Mouse (Mus musculus): ENCODE results near the gene Tsacc.
"Not testable (repeated sequence)": the region's sequence is repeated elsewhere in the genome, so short reads cannot be mapped to it uniquely, and the experiment has no call there.

Gene Tsacc

DNA sequence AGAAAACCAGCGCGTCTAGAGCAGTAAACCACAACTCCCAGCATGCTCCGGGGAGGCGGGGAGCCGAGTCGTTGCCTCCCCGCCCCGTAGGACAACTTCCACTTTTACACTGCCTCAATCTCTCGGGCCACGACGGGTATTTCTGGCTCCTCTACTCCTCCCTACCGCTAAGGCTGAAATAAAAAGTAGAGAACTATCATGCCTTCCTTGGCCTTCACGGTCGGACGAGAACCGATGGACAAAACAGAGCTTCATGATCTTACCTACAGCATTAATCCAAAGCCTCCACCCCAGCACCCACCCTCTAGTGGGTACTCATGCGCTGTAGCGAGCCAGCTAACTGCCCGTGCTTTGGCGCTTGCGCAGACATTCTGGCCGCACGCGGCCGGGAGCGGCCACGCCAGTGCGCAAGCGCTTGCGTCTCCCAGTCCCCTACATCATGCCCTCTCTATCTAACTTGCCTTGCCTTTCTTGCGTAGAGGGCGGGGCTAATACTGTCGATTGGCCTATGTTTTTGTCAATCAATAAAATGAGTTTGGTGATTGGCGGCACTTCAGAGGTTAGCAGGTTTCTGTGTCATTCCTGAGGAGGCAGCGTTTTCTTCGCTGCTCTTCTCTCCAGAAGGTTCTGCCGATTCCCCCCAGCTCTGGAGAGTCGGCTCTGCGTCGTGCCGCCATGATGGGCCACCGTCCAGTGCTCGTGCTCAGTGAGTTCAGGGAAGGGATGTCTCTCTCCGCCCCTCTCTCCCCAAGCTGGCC is at the start of gene Tsacc, which contains the start of gene Cct3:
Gene Tsacc, minus strand, starts transcription at position 439 of the 758 bp plus-strand sequence.
Gene Cct3, plus strand, starts transcription at position 556 of the 758 bp plus-strand sequence.
- DNase-seq (ENCODE audit: low read depth, low spot score): peak; percentile 100

DNA sequence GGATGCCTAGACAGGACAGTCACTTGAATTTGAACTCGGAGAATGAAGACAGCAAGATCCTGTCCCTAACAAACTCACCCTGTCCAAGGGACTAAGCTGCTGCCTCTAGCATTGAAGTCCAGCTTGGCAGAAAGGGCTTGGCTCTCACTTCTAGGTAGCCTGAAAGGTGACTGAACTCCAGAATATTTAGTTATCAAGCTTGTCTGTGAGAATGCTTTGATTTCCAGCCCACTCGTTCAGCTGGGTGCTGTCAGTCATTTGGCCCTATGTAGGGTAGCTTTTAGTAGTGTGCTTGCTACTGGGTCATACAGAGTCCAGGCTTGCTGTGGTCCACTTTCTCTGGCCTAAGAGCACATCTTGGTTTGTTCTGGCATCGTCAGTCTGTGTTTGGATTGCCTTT is 42.2 kb upstream of the Tsacc start:
- DNase-seq (ENCODE audit: low read depth, low spot score): no peak

DNA sequence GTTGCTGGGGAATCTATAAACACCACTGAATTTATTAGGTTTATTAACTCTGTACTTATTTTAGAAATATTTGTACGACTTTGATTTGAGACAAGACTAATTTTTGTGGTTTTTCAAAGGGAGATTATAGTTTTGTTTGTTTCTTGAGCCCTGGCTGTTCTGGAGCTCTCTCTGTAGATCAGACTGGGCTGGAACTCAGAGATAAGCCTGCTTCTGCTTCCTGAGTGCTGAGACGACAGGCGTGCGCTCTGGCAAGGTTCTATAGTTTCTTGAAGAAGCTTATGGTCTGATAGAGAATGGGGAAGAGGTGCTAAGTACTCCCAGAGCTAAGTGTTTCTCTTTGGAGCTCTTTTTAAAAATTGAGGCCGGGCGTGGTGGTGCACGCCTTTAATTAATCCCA is 41.5 kb upstream of the Tsacc start:
- no peak for DNase-seq (ENCODE audit: low read depth, low spot score)

DNA sequence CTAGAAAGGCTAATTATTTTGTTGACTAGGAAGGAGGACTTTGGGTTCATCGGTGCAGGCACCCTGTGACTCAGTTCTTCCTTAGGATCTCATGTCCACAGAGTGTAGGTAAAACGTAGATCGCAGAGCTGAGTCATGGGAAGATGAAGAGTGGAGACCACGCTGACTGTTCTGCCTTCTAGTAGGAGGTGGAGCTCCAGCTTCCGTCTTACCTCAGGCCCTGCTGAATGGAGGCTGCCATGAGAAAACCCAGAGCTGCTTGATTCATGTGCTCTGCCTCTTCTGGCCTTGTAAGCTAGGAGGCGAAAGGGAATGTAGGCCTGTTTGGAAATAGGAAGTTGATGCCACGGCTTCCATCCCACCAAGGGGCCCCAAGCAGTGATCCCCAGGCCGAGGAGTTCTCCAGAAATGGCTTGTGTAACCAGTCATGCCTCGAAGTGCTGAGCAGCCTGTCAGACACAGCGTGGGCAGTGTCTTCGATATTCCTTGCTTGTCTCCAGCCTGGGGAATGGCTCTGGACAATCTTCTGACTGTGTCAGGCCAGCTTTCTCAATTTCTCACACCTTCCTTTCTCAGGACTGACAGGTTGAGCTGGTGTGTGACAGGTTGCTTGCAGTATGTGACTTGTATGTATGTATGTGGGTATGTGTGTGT is 40.7 kb upstream of the Tsacc start:
- DNase-seq (ENCODE audit: low read depth, low spot score): no peak

DNA sequence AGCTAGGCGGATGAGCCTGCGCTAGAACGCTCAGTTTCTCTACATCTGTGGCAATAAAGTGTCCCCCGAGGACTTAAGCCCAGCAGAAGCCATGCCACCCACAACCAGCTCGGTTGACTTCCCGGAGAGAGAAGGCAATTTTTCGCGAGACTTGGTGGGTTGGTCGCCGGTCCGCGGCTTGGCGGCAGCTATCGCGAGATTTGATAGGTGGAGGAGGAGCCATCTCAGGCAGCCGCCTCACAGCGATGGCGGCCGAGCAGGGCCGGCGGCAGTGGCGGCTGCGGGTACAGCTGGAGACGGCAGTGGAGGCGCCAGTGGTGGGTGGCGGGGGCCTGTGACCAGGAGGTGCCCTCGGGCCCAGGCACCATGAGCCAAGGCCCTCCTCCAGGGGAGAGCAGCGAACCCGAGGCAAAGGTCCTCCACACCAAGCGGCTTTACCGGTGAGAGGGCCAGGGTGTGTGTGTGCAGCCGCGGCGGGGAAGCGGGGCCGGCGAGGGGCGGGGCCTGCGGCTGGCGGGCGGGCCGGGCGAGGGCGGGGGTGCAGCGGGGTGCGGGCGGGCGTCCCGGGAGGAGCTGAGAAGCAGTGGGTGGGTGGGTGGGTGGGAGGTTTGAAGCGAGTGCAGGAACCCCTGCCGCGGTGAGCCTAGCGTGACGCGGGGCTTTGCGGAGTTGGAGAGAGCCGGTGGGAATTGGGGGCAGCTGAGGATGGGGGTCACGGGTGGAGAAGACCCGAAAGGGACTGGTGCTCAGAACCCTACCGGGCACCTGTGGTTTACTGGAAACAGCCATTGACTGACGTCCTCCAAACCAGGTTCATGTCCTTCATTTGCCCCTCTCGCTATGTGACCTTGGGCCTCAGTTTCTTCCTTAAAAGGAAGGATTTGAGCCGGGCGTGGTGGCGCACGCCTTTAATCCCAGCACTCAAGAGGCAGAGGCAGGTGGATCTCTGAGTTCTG is 39.5 kb upstream of the Tsacc start, which contains the start of the genes Tmem79 and Smg5:
Gene Tmem79, minus strand, starts transcription at position 91 of the 956 bp plus-strand sequence.
Gene Smg5, plus strand, starts transcription at position 203 of the 956 bp plus-strand sequence.
- peak; percentile 92 for DNase-seq (ENCODE audit: low read depth, low spot score)

DNA sequence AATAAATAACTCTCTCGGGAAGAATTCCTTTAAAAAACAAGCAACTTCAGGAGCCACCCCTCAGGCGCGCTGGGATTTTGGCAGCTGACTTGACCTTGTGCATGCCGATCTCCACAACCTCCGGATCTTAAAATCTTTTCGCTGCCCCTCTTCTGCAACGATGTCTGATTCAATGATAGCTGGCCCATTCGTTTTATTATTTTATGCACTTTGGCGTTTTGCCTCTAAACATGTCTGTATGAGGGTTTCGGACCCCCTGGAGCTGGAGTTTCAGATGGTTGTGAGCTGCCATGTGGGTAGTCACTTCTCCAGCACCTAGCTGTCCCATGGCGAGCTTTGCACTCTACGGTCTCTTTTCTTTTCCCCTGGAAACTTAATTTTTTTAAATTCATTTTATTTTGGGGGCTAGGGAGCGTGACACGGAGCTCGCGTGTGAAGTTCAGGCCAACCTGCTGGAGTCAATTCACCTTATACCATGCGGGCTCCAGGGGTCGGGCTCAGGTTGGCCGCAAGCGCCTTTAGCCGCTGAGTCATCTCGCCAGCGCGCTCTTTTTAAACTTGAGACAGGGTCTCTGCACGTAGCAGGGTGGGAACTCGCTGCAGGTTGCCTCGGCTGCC is 38.7 kb upstream of the Tsacc start:
- DNase-seq (ENCODE audit: low read depth, low spot score): no peak

DNA sequence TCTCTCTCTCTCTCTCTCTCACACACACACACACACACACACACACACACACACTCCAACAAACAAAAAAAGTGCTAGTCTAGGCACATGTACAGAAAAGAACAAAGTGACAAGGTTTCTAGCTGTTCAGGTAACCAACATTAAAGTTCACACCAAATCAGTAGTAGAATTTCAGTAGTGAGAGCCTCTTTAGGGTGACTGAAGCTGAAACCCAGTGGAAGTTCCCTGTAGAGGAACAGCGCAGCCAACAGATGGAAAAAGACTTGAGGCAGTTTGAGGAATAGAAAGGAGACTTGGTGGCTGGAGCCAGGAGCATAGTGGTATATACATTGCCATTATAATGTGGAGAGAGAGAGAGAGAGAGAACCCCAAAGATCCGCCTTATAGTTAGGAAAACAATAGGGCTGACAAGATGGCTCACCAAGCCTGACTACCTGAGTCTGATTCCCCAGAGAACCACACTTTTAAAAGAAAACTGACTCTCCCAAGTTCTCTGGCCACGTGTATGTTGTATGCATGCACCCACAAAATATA is 38.2 kb upstream of the Tsacc start:
- no peak for DNase-seq (ENCODE audit: low read depth, low spot score)

DNA sequence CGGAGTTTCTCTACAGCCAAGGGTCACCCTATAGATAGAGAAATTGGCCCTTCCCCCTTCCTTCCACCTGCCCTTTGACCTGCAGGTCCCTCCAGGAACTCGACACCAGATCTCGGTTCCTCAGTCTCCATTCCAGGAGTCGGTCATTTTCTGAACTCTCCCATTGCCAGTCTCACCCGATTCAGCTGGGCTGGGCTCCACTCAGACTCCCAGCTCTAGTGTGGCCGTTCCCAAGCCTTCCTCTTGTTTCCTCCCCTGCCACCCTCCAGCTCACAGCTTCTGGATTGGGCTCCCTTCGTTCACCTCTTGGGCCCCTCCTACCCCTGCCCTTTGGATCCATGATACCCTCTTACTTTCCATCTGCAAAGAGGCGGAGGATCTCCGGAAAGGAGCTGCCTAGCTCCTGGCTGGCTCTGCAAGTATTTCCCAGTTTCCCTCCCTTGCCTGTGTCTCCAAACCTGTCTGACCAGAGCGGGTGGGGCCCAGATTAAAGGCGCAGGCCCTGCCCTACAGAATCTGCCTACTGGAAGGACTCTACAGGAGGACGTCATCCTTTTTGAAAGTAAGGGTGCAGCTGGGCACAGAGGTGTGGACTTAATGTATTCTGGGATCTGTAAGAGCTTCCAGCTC is 37.3 kb upstream of the Tsacc start:
- DNase-seq (ENCODE audit: low read depth, low spot score): no peak

DNA sequence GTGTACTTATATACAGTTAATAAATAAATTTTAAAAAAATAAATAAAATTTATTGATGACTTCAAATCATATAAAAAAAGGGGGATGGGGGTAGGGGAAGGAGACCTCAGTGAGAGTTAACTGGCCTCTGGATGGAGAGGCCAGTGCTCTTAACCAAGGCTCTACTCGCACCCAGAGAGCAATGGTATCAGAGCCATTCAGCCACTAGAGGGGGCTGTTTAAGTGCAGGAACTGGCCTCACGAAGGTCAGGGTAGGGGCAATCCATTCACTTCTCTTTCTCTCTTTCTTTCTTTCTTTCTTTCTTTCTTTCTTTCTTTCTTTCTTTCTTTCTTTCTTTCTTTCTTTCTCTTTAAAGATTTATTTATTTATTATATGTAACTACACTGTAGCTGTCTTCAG is 34.5 kb upstream of the Tsacc start:
- DNase-seq (ENCODE audit: low read depth, low spot score): no peak

DNA sequence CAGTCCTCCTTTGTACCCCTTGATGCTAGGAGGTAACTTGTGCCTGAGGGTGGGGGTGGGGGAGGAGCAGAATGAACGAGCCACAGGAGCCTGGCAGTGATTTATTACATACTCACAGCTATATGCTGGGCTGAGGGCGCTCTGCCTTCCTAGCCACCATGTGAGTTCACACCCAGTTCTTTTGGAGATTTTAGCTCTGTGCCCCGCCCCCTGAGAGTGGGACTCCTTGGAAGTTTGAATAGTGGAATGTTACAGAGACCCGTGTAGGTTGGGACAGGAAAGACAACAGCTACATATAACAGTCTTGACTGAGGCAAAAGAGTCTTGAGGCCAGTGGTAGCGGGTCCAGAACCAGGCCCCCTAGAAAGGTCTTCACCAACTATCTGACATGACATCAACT is 32.2 kb upstream of the Tsacc start:
- DNase-seq (ENCODE audit: low read depth, low spot score): no peak

DNA sequence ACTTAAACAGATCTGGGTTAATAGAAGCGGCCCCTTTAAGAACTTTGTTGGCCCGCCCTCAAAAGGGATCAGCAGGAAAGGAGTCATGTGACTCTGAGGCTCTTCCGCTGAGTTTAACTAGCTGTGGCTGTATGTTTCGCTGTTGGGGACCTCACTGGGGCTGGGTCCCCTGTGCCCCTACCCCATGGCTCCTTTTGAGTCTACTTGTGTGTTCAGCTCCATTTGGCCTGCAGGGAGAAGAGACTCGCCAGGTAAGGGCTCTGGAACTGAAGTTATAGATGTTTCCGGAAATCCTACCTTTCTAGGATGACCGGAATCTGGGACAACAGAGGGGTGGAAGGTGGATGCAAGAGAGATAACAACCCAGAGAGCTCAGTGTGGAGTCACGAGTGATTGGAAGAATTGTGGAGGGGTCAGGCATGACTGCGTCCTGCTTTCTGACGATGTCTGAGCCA is 28.2 kb upstream of the Tsacc start, which contains the start of gene Glmp:
Gene Glmp, plus strand, starts transcription at position 73 of the 455 bp plus-strand sequence.
- DNase-seq (ENCODE audit: low read depth, low spot score): peak; percentile 65

DNA sequence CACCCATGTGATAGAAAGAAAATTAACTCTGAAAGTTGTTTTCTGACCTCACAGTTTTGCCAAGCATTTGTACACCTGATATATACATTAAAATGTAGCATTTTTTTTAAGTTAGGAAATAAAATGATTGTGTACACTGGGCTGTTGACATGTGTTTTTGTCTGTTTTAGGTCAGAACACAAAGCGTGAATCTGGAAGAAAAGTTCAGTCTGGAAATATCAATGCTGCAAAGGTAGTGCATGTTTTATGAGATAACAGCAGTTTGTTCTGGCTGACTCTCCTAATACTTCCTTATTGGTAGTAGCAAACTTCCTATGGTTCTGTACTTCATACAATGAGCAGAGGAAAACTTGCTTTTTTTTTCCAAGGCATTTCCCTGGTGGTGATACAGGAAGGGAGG is 2.4 kb upstream of the Tsacc start:
- DNase-seq (ENCODE audit: low read depth, low spot score): no peak

DNA sequence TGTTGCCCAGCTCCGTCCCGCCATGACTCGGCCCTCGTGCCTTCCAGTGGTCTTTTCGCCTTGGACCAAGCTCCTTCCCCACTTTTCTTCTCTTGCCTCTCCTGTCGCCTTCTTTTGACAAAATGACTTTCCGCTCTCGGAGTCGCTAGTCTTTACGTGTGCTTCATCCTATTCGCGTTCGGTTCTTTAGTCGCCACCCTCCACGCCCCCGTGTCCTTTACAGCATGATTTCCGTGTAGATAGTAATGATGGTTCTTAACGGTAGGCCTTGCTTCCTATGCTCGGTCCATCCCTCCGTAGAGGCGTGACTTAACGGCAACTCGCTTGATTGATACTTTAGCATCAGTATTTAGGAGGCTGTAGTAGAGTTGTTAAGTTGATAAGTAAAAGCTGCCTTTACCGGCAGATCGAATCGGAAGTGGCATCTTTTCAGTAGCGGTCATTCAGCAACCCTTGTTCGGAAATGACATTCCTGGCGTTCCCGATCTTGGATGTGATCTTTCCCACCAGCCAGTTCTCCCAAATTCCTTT is 587 bp upstream of the Tsacc start:
- DNase-seq (ENCODE audit: low read depth, low spot score): peak; percentile 83

DNA sequence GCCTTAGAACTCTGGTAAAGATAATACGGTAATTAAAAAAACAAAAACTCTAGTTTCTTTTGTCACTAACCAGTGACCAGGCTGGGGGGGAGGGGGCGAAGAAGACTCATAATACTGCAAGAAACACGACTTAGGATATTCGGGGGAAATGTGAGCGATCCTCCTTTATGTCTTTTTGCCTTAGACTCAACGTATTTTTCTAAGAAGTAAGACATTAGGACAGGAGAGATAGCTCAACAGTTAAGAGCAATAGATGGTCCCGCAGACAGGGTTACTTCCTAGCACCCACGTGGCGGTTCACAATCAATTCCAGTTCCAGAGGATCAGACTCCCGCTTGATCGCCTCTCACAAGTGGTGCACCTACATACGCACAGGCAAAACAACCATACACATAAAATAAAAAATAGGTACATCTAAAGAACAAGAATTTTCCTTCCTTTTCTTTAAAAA is 664 bp downstream of the Tsacc start:
- DNase-seq (ENCODE audit: low read depth, low spot score): no peak

DNA sequence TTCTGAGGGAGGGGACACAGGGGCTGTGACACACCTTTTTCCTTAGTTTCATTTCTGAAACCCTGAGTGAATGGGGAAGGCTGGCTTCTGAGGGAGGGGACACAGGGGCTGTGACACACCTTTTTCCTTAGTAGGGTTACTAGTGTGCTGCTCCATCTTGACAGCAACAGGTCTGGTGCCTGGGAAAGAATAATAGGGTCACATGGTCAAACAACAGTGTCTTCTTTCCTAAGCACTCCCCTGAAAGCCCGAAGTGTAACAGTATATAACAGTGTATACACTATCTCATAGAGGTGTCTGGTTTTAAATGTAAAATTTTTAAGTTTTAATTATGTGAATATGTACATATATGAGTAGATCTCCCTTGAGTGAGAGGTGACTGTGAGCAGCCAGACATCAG is 1.5 kb downstream of the Tsacc start:
- not testable (repeated sequence) for DNase-seq (ENCODE audit: low read depth, low spot score)

DNA sequence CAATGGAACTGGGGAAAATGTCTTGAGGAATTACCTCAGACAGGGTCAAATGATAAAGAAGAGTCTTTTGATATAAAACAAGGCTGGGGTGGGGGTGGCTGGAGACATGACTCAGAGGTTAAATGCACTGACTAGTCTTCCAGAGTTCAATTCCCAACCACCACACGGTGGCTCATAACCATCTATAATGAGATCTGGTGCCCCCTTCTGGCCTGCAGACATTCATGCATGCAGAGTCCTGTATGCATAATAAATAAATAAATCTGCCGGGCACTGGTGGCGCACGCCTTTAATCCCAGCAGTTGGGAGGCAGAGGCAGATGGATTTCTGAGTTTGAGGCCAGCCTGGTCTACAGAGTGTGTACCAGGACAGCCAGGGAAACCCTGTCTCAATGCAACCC is 4.8 kb downstream of the Tsacc start:
- DNase-seq (ENCODE audit: low read depth, low spot score): no peak

DNA sequence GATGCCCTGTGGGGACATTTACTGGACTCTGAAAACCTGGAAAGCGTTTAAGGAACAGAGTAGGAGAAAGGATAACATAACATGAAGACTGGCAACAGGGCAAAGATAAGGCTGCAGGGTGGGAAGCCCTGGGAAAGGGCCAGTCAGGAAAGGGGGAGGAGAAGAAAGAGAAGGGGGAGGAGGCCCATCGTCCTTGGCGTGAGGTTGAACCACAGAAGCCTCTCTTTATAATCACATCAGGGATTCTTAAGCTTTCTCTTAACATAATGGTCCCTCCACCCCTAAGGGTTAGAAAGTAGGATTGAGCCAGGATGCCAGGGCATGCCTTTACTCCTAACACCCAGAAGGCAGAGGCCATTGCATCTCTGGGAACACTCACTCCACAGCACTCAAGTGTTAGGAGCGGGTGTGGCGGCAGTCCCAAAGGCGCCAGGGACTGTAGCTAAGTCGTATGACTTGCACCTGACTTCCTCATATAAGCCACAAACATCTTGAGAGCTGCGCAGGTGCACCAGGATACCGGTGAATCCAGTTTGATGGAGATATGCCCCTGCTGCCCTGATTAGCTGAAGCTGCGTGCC is 8.6 kb downstream of the Tsacc start:
- not testable (repeated sequence) for DNase-seq (ENCODE audit: low read depth, low spot score)

DNA sequence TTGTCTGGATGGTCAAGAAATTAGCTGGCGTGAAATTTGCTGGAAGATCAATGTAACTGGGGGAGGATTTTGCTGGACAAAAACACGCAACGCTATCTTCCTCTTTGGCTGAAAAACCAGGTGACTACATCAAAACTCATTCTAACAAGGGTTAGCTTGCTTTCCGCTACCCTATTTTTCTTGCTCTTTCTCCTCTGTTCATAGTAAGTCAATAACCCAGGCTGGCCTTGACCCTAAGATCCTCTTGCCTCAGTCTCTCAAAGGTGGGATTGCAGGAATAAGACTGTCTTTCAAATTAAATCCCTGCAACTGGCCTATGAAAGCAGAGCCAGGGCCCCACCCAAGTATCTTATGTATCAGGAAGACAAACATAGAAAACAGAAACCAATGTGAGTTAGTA is 9.7 kb downstream of the Tsacc start, which contains the start of gene Gm38392:
Gene Gm38392, minus strand, starts transcription at position 101 of the 400 bp plus-strand sequence.
- no peak for DNase-seq (ENCODE audit: low read depth, low spot score)

DNA sequence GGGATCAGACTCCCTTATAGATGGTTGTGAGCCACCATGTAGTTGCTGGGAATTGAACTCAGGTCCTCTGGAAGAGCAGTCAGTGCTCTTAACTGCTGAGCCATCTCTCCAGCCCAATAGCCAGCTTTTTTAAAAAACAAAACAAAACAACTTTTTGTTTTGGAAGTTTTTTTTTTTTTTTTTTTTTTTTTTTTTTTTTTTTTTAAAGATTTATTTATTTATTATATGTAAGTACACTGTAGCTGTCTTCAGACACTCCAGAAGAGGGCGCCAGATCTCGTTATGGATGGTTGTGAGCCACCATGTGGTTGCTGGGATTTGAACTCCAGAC is 11.3 kb downstream of the Tsacc start:
- not testable (repeated sequence) for DNase-seq (ENCODE audit: low read depth, low spot score)
